Mouse (Mus musculus): ENCODE measurements around the gene Ppfia4.

Ppfia4 gene

DNA sequence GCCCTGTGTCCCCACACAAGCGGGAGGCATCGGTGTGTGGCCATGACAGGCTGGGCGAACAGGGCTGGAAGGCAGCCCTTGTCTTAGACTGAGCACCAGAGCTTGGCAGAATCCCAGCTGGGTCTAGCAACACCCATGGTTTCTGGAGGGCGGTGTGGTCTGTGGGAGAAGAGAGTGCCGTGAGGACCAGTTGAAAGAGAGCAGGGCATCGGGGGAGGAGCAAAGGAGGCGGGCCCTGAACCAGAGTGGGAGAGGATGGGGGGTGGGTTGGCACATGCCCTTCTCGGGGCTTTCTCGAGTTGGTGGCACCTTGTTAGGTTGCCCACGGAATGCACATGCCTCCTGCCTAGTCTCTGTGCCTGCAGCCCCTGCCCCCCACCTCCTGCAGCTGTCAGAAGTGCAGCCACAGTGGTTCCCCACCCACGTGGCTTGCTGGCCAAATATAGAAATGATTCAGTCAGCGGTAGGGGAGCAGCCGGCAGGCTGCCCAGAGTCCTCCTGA, at the start of gene Ppfia4:
Gene Ppfia4, minus strand, starts transcription at position 159 of the 502 bp plus-strand sequence.
- DNase-seq (ENCODE audit: extremely low read depth, low read depth, low spot score), result no peak

DNA sequence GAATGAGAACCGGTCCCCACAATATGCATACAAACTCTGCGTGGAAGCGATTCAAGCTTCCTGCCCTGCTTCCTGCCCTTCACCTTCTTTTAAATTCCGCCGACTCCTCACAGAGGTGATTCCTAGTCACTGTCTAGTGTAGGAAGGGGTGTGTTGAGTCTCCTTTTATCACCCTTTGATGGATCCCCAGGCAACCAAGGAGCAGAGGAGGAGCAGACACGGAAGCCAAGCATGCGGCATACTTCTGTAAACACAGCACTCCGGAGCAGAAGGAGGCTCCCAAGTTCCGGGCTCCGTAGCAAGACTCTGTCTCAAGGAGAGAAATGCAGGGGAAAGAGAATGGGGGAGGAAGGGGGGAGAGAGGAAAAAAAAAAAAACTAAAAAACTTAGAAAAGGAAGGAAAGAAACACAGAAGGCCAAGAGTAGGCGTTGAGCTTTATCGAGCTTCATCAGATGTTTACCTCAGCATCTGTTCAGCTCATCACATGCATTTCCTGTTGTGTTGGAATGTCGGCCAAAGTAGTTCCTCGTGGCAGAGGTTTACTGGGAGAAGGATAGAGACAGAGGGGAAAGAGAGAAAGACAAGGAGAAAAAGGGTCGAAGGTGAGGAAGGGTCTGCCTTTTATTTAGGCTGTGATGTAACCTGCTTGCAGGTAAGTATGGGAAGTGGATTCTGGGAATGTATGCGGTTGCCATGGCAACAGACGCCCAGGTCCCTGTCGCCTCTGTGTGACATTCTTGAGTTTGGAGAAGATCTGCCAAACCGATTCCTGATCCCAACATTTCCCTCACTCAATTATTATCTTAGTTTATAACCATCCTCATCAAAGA, 49.3 kb upstream of the Ppfia4 start:
- DNase-seq (ENCODE audit: extremely low read depth, low read depth, low spot score), result no peak

DNA sequence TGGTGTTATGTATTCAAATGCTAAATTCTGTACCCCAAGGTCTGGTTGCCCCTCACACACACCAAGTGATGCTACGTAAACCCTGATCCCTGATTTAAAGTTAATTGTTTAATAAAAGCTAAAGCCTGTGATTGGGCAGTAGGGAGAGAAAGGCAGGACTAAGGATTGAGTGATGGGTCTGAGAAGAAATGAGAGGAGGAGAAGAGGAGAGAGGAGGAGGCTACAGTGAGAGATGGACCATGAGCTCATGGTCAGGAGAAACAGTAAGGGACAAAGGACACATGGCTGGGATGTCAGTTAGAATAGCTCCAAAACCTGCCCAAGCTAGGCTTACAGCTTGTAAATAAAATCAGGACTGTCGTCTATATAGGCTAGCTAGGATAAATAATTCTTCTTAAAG, 48.3 kb upstream of the Ppfia4 start:
- DNase-seq (ENCODE audit: extremely low read depth, low read depth, low spot score), result no peak

DNA sequence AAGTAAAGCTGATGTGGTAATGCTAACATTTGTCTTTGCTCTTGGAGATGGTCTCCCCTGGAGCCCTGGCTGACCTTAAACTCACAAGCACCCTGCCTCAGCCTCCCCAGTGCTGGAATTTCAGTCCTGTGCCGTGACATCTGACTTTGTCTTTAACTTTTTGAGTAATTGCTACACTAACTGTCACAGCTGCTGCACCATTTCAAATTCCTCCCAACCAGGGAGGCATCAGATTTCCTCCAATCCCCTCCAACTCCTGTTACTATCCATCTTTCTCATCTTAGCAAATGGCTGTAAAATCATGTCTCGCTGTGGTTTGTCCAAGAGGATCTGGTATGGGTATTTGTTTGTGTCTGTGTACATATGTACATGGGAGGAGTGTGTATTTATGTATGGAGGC, 41.4 kb upstream of the Ppfia4 start:
- DNase-seq (ENCODE audit: extremely low read depth, low read depth, low spot score), result no peak

DNA sequence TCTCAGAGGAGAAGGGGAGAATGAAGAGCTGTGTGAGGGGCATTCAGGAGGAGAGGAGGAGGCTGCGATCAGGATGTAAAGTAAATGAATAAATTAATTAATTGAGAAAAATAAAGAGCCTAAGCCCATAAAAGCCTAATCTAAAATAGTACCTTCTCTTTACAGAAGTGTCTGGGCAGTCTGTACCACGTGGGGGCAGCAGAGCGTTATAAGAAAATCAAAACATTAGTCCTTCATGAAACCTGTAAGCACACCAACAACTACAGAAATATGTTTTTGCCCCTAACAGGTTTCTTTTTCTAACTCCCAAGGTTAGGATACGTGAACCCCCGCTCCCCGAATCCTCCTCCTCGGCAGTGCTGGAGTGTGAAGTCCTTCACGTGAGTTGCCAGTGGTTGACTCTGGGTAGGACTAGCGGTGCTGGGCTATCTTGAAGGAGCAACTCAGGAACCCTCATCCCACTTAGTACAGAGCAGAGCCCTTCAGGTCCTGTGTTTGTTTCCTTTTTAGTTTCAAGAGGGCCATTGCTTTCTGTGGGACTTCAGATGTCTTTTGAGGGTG, 36.1 kb upstream of the Ppfia4 start:
- DNase-seq (ENCODE audit: extremely low read depth, low read depth, low spot score), result no peak

DNA sequence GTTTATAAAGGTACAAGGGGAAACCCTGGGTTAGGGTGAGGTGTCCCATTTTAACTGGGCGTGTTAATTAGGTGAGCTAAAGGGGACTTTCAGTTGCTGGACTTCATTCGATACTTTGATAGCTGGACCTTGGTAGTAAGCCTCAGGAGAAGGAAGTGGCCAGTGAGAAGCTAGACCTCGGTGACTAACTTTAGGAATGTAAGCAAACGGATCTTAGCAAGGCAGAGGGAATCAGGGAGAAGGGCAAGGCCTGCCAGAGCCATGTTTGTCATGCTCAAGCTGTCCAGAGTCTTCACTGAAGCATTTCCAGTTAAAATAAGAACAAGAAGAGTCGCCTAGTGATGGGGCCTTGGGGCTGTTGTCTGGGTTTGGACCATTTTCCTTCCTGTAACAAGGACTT, 32.8 kb upstream of the Ppfia4 start:
- no peak for DNase-seq (ENCODE audit: extremely low read depth, low read depth, low spot score)

DNA sequence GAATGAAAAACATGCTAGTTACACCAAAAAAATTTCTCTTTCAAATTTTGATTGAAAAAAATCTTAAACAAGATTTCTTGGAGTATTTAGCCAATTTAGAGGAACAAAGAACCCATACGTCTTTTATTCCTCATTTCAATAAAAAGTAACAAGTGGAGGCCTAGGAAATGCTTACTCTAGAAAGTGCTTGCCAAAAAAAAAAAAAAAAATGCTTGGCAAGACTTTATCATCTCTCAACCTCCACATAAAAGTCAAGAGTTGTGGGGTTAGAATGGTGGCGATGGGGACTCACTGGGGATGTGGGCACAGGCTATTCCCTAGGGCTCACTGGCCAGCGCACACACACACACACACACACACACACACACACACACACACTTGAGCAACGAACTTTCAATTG, 30.5 kb upstream of the Ppfia4 start:
- no peak for DNase-seq (ENCODE audit: extremely low read depth, low read depth, low spot score)

DNA sequence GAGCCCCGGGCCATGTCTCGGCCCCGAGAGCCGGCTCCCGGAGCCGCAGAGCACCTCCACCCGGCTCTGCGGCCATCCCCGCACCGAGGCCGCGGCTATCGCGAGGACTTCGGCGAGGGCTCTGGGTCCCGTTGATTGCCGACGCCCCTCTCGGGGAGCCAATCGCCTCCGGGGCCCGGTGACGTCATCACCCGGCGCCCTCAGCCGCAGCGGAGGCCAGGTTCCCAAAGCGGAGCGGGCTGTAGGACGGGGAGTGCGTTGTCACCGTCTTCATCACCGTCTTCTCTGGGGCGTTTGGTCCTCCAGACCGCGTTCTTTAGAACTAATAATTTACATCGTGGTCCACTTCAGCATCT, 29.1 kb upstream of the Ppfia4 start, which contains the start of gene Tmem183a:
Gene Tmem183a, minus strand, starts transcription at position 123 of the 356 bp plus-strand sequence.
- DNase-seq (ENCODE audit: extremely low read depth, low read depth, low spot score), result no peak

DNA sequence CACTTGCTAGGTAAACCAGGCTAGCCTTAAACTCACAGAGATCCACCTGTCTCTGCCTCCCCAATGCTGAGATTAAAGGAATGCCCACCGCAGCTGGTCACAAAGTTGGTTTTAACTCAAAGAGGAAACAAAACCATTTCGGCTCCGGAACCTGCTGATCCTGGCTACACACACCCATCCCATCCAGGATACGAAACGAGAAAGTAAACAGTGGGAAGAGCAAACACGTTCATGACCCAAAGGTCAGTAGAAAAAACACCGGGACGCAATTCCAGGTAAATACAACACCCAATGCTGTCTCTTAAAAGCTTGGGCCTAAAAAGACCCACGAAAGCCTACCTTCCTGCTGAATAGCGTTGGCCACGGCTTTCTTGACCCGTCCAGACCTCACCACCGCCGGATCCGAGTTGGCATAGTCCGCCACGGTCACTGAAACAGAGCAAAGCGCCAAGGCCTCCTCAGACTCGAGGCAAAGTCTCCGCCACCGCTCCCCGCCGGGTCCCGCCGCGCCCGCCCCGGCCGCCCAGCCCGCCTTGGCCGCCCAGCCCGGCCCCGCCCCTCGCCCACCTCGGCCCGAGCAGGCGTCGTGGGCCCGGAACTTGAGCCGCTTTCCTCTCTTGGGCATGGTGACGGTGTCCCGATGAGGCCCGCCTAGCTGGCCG, 28.6 kb upstream of the Ppfia4 start:
- DNase-seq (ENCODE audit: extremely low read depth, low read depth, low spot score), result no peak

DNA sequence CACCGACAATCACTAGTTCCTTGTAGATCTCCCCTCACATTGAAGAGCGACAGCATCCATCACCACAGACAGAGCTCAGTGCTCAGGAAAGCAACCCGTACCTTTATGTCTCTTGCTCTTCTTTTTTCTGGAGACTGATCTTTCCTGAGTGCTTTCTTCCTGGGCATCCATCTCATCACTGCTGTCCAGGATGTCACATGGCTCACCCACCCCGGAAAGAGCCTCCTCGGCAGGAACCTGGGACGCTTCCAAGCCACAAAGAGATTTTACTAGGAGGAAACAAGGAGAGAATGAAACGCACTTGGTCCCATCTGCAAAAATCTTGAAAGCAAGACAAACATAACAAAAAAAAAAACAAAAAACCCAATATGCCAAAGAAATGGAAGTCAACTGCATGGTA, 27.9 kb upstream of the Ppfia4 start:
- no peak for DNase-seq (ENCODE audit: extremely low read depth, low read depth, low spot score)

DNA sequence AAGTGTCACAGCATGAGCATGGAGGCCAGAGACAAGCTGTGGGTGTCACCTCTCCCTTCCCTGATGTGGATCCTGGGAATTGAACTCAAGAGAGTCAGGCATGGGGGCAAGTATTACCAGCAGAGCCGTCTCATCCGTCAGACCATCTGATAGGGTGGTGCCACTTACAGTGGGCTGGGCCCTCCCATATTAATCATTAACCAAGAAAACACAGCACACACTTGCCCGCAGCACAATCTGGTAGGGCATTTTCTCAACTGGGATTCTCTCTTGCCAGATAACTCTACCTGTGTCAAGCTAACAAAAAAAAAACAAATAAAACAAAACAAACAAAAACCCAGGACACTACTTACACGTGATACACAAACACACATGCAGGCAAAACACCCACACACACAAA, 24.7 kb upstream of the Ppfia4 start:
- no peak for DNase-seq (ENCODE audit: extremely low read depth, low read depth, low spot score)

DNA sequence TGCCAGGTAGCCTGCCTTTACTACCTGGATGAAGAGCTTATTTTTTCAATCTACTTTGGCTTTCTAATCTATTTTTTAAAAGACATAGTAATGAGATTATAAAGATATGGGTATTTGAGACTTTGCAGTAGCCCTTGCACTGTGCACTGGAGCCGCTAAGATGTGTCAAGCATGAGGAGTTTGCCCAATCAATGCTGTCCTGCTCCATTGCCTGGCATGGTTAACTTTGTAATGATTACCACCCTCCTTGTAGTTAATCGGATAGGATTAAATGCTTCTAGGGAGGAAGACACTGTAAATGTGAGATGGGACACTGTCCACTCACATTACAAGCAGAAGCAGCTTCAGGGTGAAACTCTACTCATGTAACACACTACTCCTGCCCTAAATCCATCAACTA, 20.6 kb upstream of the Ppfia4 start:
- DNase-seq (ENCODE audit: extremely low read depth, low read depth, low spot score), result peak; percentile 21

DNA sequence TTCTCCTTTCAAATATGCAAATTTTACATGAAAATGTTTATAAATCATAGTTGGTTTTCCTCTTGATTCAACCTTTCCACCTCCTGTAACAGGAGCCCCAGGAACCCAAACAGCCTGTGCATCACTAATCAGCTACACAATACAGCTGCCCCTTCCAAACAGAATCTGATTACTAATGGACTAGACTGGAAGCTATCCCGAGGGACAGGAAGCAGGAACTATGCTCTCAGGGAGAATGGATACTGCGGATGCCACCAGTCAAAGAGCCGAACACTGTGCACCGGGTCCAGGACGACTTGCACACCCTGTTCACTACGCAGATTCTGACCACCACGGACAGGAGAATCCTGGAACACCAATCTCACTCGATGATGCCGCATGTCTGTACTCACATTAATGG, 15.1 kb upstream of the Ppfia4 start:
- DNase-seq (ENCODE audit: extremely low read depth, low read depth, low spot score), result no peak

DNA sequence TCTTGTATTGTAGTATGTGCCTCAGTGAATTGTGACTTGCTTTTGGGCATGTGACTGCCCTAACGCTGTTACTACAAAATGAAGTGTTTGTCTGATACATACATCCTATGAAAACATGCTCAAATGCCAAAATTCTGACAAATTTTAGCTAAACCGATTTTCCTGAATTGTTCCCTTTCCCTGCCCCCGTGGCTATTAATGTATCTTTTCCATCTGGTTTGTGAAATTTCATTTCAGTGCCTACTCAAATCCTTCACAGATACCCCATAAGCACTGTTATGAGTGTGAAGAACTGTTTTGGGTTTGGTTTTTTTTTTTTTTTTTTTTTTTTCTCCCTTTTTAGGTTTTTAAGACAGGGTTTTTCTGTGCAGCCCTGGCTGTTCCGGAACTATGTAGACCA, 12.3 kb upstream of the Ppfia4 start:
- no peak for DNase-seq (ENCODE audit: extremely low read depth, low read depth, low spot score)

DNA sequence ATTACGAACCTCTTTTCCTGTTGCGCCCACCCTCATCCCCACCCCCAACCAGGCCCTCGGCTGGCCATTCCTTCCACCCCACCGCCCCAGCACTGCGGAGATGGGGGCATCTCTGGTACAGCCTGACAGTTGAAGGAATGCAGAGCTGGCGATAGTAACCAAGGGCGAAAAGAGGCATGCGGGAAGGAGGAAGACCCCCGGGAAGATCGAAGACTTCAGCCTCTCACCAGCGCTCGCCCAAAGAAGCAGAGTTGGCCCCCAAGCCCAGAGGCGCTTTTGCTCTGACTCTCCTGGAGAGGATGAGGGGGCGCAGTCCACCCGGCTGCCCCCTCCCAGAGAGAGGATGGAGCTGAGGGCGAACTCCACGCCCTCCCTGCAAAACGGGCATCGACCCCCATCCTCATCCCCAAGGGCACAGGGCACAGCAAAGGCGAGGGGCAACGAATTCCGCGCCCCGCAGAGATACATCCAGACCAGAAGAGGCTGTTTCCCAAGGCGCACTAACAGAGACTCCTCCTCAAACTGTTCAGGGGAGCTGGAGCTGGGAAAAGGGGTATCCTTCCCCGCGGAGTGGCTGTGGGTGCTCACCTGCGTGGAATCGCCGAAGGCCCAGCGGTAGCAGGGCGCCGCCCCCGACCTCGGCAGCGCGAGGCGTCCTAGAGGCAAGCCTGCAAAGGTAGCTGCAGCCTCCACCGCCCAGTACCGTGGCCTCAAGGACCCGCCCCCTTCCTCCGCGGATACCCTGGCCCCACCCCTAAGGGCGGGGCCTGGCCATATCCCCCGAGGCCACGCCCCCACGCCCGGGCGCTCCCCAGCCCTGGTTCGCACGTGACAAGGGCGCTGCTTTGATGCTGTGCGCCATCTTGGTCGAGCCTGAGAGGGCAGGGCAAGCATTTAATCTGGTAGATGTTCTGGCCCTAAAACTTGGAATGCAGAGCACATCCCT, 11.6 kb upstream of the Ppfia4 start:
- DNase-seq (ENCODE audit: extremely low read depth, low read depth, low spot score), result no peak

DNA sequence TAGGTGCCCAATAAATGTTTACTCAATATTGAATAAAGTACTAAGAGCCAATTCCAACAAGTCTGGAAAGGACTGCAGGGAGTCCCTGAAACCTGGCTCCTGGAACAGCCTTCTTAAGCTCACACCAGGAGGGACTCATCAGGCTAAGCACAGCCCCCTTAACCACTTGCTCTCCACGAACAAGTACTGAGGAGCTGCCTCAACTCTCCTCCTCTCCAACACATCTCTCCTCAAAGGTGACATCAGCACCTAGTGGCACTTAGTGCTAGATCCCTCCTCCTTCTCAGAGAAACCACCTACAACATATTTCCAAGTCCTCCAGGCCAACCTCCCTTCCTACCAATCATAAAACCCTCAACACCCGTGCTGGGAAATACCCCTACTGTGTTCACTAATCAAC, 10.8 kb upstream of the Ppfia4 start:
- no peak for DNase-seq (ENCODE audit: extremely low read depth, low read depth, low spot score)

DNA sequence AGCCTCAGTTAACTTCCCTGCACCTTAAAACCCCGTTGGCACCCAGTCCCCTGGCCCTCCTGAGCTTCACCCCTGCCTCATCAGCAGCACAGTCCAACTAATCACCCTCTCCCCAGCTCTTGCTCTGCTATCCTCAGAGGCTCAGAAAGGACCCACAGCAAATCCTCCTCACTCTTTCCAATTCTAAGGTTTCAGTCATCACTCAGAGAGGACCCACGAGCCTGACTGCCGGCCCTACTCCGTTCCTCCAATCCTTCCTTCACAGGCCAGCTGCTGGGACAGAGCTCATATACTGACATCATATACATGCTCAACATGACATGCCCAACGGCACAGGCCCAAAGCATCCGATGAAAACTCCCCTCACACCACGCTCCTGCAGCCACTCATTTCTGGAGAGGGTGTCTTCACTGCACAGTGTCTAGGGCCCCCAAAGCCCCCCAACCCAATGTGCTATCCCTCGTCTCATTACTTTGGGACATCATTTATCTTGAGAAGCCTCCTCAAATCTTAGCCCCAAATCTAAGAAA, 10.1 kb upstream of the Ppfia4 start:
- DNase-seq (ENCODE audit: extremely low read depth, low read depth, low spot score), result no peak

DNA sequence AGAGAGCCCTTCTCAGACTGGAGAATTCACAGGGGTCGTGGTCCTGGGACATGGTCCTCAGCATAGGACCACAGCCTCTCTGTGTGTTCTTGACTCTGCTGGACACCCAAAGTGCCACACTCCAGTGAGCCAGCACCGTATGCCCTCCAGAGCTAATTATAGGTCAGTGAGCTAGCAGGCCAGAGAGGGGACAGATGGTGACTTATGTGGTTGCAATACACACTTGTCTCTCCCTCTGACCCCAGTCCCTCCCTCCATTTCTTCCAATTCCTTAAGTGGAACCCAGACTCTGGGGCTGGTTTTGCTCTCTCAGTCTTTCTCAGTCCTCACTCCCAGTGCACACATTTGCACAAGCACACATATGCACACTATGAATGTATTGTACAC, 9.5 kb upstream of the Ppfia4 start:
- no peak for DNase-seq (ENCODE audit: extremely low read depth, low read depth, low spot score)

DNA sequence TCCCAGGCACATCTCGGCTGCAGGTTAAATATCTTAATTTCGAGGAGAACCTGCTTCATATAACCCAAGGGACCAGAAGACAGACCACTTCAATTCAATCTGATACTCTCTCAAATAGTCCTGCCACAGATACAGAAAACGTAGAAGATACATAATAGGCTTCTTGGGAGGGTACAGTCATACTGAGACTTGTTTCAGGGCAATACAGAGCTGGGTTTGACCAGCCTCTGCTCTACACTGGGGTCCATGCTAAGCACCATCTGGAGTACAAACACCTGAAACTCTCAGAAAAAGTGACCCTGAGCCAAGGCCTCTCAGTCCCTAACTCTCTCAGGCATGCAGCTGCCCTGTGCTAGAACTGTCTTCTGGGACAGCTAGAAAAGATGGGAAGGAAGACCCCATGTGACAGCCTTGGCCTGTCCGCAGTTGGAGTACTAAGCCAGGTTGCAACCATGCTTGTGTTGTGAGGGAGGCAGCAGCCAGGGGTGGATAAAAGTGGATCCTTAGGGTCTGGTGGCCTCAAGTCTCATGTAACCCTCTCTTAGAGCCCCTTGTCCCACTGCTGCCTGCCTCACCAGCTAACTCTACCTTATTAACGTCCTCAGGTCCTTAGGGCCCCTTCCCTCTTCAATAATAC, 9.0 kb upstream of the Ppfia4 start:
- no peak for DNase-seq (ENCODE audit: extremely low read depth, low read depth, low spot score)
